13 mouse cellular contexts compared by ENCODE assay signal in genomic region chr1:183783440-183784130, GRCm38 (mm10).
DNase-seq lines count a peak whose midpoint lies in the region; ATAC-seq lines count a peak whose summit lies in the region.
"Had no signal": no experiment of that assay in that cellular context is flagged by ENCODE, and none has a peak within 500 bp of the region (broad histone marks: within the 10 kb centered on the region; RNA-seq: fewer than 3 reads in every experiment).

No protein-coding gene starts in this region.

- H3K9me3 ChIP-seq in midbrain, embryonic 12.5 days, result no peaks in the 10 kb centered on the region
- H3K9me3 ChIP-seq: neural tube, embryonic 15.5 days had no signal

- peaks cover 3% of the 10 kb centered on the region; the same call in 1 of the 2 replicates for H3K4me1 ChIP-seq in midbrain, embryonic 12.5 days

- WGBS in midbrain, embryonic 12.5 days, result 63% methylated on average over 8 of the region's 8 CpGs

- DNase-seq in cerebellum, postnatal 10 days, result peak; percentile 45 to 48
- peak; percentile 7 to 13 for DNase-seq in heart, postnatal 10 days
- no peak for DNase-seq in heart, postnatal 4 days
- DNase-seq in brain, adult 2 months (ENCODE audit: low read depth, low spot score), result peak; percentile 19
- no peak for DNase-seq in frontal cortex, postnatal 25 days (ENCODE audit: low spot score in 2 of 2)
- DNase-seq in yolk sac, embryonic 10.5 days (ENCODE audit: low spot score), result no peak
- DNase-seq: kidney, postnatal 10 days had no signal

- intact Hi-C loops in heart, postnatal 10 days (cut with DNase I), result no loop called here

- H3K4me2 ChIP-seq in midbrain, embryonic 12.5 days (replicated peaks), result no peak overlapping the region
- H3K4me2 ChIP-seq: neural tube, embryonic 15.5 days had no signal

- no peak overlapping the region for H3K27ac ChIP-seq in midbrain, embryonic 12.5 days (replicated peaks)
- H3K27ac ChIP-seq: left cerebral cortex, adult 2 months; neural tube, embryonic 15.5 days had no signal

- no peaks in the 10 kb centered on the region for H3K27me3 ChIP-seq in midbrain, embryonic 12.5 days
- H3K27me3 ChIP-seq: neural tube, embryonic 15.5 days had no signal

- no peaks in the 10 kb centered on the region for H3K36me3 ChIP-seq in midbrain, embryonic 12.5 days
- H3K36me3 ChIP-seq: G1E; neural tube, embryonic 15.5 days had no signal

- H3K9ac ChIP-seq in midbrain, embryonic 12.5 days (replicated peaks), result no peak overlapping the region
- H3K9ac ChIP-seq: neural tube, embryonic 15.5 days had no signal

- no peak overlapping the region for H3K4me3 ChIP-seq in midbrain, embryonic 12.5 days
- H3K4me3 ChIP-seq: left cerebral cortex, adult 2 months; neural tube, embryonic 15.5 days had no signal

- no peak for ATAC-seq in cerebellum, adult (ENCODE audit: insufficient number of reproducible peaks, low FRiP score, low TSS enrichment)
- peak; percentile 47; the same call in 1 of the 2 replicates for ATAC-seq in midbrain, embryonic 12.5 days (ENCODE audit: low FRiP score, low read depth)
- ATAC-seq: inflammation-experienced regulatory T-cells, adult 6 months had no signal

Comparison
In these comparisons a context has a peak if more than half of its experiments do, and no peak if none do; other contexts are left out.
1. DNase-seq: peak in cerebellum, postnatal 10 days (2 of 2), heart, postnatal 10 days (2 of 2) and brain, adult 2 months (single experiment); none in heart, postnatal 4 days (single experiment), frontal cortex, postnatal 25 days (0 of 2) and yolk sac, embryonic 10.5 days (single experiment).